Mouse (Mus musculus): ENCODE data around the gene Kcnk4.

Gene Kcnk4

GRCm38 (mm10) chr19:6942764-6943163 is 8.4 kb upstream of the Kcnk4 start:
- H3K4me1 ChIP-seq (replicated peaks; ENCODE audit: low read depth, low read length): peaks cover 57% of the 10 kb centered on the region
- H3K36me3 ChIP-seq (ENCODE audit: insufficient read depth, low read length): peaks cover 18% of the 10 kb centered on the region
- H3K9me3 ChIP-seq (ENCODE audit: low read length): no peaks in the 10 kb centered on the region
- H3K4me3 ChIP-seq (replicated peaks; ENCODE audit: low read length): peak overlapping the region; percentile 95
- no peak for TF ChIP-seq NANOG (IDR thresholded peaks at IDR 0.05; ENCODE audit: borderline replicate concordance, low read length)
- H3K27me3 ChIP-seq (ENCODE audit: insufficient read depth, low read length): 0 out of 2 replicates have a peak, but pooled peaks cover 3% of the 10 kb centered on the region

GRCm38 (mm10) chr19:6942249-6942691 is 8.0 kb upstream of the Kcnk4 start, which contains the start of gene Gpr137:
Gene Gpr137, minus strand, starts transcription at chr19:6942480.
- H3K36me3 ChIP-seq (ENCODE audit: insufficient read depth, low read length): peaks cover 18% of the 10 kb centered on the region
- peak within 1 kb of the TSS; percentile 95 for H3K4me3 ChIP-seq (replicated peaks; ENCODE audit: low read length)
- H3K9me3 ChIP-seq (ENCODE audit: low read length): no peaks in the 10 kb centered on the region
- TF ChIP-seq CTCF (conservative IDR thresholded peaks at IDR 0.05; ENCODE audit: low read length): no peak
- TF ChIP-seq POU5F1 (IDR thresholded peaks at IDR 0.05; ENCODE audit: borderline replicate concordance, low read length): no peak
- TF ChIP-seq NANOG (IDR thresholded peaks at IDR 0.05; ENCODE audit: borderline replicate concordance, low read length): no peak
- 0 out of 2 replicates have a peak, but pooled peaks cover 3% of the 10 kb centered on the region for H3K27me3 ChIP-seq (ENCODE audit: insufficient read depth, low read length)
- peaks cover 53% of the 10 kb centered on the region for H3K4me1 ChIP-seq (replicated peaks; ENCODE audit: low read depth, low read length)

GRCm38 (mm10) chr19:6941372-6942248 is 7.3 kb upstream of the Kcnk4 start, which contains the start of gene Bad:
Gene Bad, plus strand, starts transcription at chr19:6941861.
- Histone ChIP-seq H3K27me3 (ENCODE audit: insufficient read depth, low read length) (0 out of 2 replicates have a peak, but pooled peaks cover 3% of the 10 kb centered on the region), H3K9me3 (ENCODE audit: low read length) (no peaks in the 10 kb centered on the region), H3K36me3 (ENCODE audit: insufficient read depth, low read length) (peaks cover 18% of the 10 kb centered on the region), H3K4me3 (replicated peaks; ENCODE audit: low read length) (peak within 1 kb of the TSS; percentile 95), H3K4me1 (replicated peaks; ENCODE audit: low read depth, low read length) (peaks cover 47% of the 10 kb centered on the region)
- TF ChIP-seq NANOG (IDR thresholded peaks at IDR 0.05; ENCODE audit: borderline replicate concordance, low read length) (no peak), POU5F1 (IDR thresholded peaks at IDR 0.05; ENCODE audit: borderline replicate concordance, low read length) (no peak), CTCF (conservative IDR thresholded peaks at IDR 0.05; ENCODE audit: low read length) (no peak)

GRCm38 (mm10) chr19:6940396-6941351 is 6.4 kb upstream of the Kcnk4 start:
- H3K4me3 ChIP-seq (replicated peaks; ENCODE audit: low read length): peak overlapping the region; percentile 95
- H3K36me3 ChIP-seq (ENCODE audit: insufficient read depth, low read length): peaks cover 14% of the 10 kb centered on the region
- H3K9me3 ChIP-seq (ENCODE audit: low read length): no peaks in the 10 kb centered on the region
- H3K4me1 ChIP-seq (replicated peaks; ENCODE audit: low read depth, low read length): peaks cover 38% of the 10 kb centered on the region
- no peak for TF ChIP-seq NANOG (IDR thresholded peaks at IDR 0.05; ENCODE audit: borderline replicate concordance, low read length)
- no peak for TF ChIP-seq CTCF (conservative IDR thresholded peaks at IDR 0.05; ENCODE audit: low read length)
- no peak for TF ChIP-seq POU5F1 (IDR thresholded peaks at IDR 0.05; ENCODE audit: borderline replicate concordance, low read length)
- H3K27me3 ChIP-seq (ENCODE audit: insufficient read depth, low read length): peaks cover 7% of the 10 kb centered on the region

GRCm38 (mm10) chr19:6939106-6940002 is 5.0 kb upstream of the Kcnk4 start:
- TF ChIP-seq NANOG (IDR thresholded peaks at IDR 0.05; ENCODE audit: borderline replicate concordance, low read length) (no peak), CTCF (conservative IDR thresholded peaks at IDR 0.05; ENCODE audit: low read length) (no peak), POU5F1 (IDR thresholded peaks at IDR 0.05; ENCODE audit: borderline replicate concordance, low read length) (no peak)
- no peaks in the 10 kb centered on the region for H3K9me3 ChIP-seq (ENCODE audit: low read length)
- H3K36me3 ChIP-seq (ENCODE audit: insufficient read depth, low read length): peaks cover 4% of the 10 kb centered on the region; the same call in 1 of the 2 replicates
- peaks cover 37% of the 10 kb centered on the region for H3K4me1 ChIP-seq (replicated peaks; ENCODE audit: low read depth, low read length)
- peaks cover 20% of the 10 kb centered on the region for H3K27me3 ChIP-seq (ENCODE audit: insufficient read depth, low read length)
- H3K4me3 ChIP-seq (replicated peaks; ENCODE audit: low read length): no peak overlapping the region

- peaks cover 36% of the 10 kb centered on the region for H3K27me3 ChIP-seq (ENCODE audit: insufficient read depth, low read length)
- H3K9me3 ChIP-seq (ENCODE audit: low read length): no peaks in the 10 kb centered on the region
- TF ChIP-seq NANOG (IDR thresholded peaks at IDR 0.05; ENCODE audit: borderline replicate concordance, low read length) (no peak), CTCF (conservative IDR thresholded peaks at IDR 0.05; ENCODE audit: low read length) (no peak), POU5F1 (IDR thresholded peaks at IDR 0.05; ENCODE audit: borderline replicate concordance, low read length) (no peak)
- H3K4me3 ChIP-seq (replicated peaks; ENCODE audit: low read length): no peak overlapping the region
- H3K36me3 ChIP-seq (ENCODE audit: insufficient read depth, low read length): no peaks in the 10 kb centered on the region
- peaks cover 40% of the 10 kb centered on the region for H3K4me1 ChIP-seq (replicated peaks; ENCODE audit: low read depth, low read length)
These were observed 3.5 kb upstream of the Kcnk4 start for GRCm38 (mm10) chr19:6937541-6938465.

GRCm38 (mm10) chr19:6936299-6936698 is 2.0 kb upstream of the Kcnk4 start:
- no peak overlapping the region for H3K4me3 ChIP-seq (replicated peaks; ENCODE audit: low read length)
- no peaks in the 10 kb centered on the region for H3K9me3 ChIP-seq (ENCODE audit: low read length)
- H3K4me1 ChIP-seq (replicated peaks; ENCODE audit: low read depth, low read length): peaks cover 51% of the 10 kb centered on the region
- peaks cover 43% of the 10 kb centered on the region for H3K27me3 ChIP-seq (ENCODE audit: insufficient read depth, low read length)
- no peak for TF ChIP-seq NANOG (IDR thresholded peaks at IDR 0.05; ENCODE audit: borderline replicate concordance, low read length)
- TF ChIP-seq CTCF (conservative IDR thresholded peaks at IDR 0.05; ENCODE audit: low read length): peak; percentile 92
- TF ChIP-seq POU5F1 (IDR thresholded peaks at IDR 0.05; ENCODE audit: borderline replicate concordance, low read length): no peak
- no peaks in the 10 kb centered on the region for H3K36me3 ChIP-seq (ENCODE audit: insufficient read depth, low read length)

Data from E14TG2a.4 (cell line).